Mouse (Mus musculus) neural tube, embryonic 10.5 days (tissue): ENCODE results near the gene Rps11.
A peak's percentile ranks its signal among the peaks of the same experiment; 100 is the strongest.

ENCODE experiments used
- DNase-seq: peaks from one replicate; pipeline ENCODE4 v3.0.0-alpha.2; 2017; ENCODE audit warnings: low spot score; ENCODE audit errors: extremely low spot score

Rps11 gene

GRCm38 (mm10) chr7:45088597-45088996 is 35.6 kb downstream of the Rps11 start:
- no peak for DNase-seq

DNA sequence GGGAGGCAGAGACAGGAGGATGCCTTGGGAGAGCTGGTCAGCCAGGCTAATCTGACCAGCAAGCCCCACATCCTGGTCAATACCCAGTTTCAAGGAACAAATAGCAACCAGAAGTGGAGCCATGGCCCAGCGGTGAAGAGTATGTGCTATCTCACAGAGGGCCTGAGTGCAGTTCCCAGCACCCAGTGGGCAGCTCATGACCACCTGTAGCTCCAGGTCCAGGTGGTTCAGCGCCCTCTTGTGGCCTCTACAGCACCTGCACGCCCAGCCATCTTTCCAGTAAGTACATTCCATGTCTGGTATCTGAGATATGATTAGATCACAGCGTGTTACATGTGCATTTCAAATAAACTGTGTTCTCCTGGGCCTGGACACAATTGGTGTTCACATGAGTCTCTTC is 38.2 kb downstream of the Rps11 start:
- no peak for DNase-seq

GRCm38 (mm10) chr7:45083300-45083890 is 40.8 kb downstream of the Rps11 start:
- DNase-seq = no peak

- DNase-seq = no peak
These were observed 41.6 kb downstream of the Rps11 start for GRCm38 (mm10) chr7:45082401-45083299.

DNA sequence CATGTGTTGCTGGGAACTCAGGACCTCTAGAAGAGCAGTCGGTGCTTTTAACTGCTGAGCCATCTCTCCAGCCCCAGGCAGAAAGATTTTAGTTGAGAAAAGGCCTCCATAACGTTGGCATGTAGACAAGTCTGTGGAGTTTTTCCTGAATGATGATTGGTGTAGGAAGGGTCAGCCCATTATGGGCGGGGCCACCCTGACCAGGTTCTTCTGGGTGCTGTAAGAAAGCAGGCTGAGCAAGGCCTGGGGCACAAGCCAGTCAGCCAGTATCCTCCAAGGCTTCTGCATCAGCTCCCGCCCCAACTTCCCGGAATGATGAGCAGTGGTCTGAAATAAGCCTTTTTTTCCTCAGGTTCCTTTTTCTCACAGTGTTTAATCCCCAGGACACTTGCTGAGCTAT is 43.2 kb downstream of the Rps11 start:
- no peak for DNase-seq

GRCm38 (mm10) chr7:45079856-45080255 is 44.4 kb downstream of the Rps11 start:
- peak; percentile 95 for DNase-seq

GRCm38 (mm10) chr7:45078513-45078912 is 45.7 kb downstream of the Rps11 start:
- DNase-seq = peak; percentile 75

DNA sequence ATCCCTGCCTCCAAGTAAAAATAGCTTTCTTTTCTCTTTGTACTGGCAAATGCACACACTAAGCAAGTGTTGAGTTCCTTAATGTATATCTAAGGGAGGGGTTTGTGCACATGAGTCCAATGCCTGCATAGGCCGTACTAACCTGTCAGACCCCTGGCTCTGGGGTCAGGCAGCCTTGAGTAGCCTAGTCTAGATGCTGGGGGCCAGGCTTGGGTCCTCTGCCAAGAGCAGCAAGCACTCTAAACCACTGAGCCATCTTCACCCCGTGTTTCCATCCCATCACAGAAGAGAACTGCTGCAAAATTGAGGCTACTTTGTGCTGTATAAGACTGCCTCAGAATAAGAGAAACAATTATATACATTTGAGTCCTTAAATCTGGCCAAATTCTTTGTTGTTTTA is 46.4 kb downstream of the Rps11 start:
- DNase-seq = no peak

DNA sequence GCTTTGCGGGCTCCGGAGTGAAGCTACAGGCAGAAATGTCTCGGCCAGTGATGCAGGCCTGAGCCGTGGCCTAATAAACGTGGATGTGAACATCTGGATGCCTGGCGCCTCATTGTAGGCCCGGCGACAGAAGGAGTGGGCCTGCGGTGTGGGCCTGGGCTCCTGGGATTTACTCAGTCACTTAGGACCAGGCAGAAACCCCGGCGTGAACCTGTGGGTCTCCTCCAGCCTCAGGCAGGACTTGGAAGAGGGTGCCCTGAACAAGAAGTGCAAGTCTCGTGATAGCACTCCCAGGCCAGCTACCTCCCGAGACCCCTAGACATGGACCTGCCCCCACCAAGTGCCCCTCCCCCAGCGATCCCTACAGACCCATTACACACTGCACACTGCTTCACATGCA is 46.9 kb downstream of the Rps11 start:
- no peak for DNase-seq

- DNase-seq = no peak
These were observed 47.7 kb downstream of the Rps11 start for GRCm38 (mm10) chr7:45076501-45076900.

GRCm38 (mm10) chr7:45075405-45075804 is 48.8 kb downstream of the Rps11 start:
- no peak for DNase-seq

DNA sequence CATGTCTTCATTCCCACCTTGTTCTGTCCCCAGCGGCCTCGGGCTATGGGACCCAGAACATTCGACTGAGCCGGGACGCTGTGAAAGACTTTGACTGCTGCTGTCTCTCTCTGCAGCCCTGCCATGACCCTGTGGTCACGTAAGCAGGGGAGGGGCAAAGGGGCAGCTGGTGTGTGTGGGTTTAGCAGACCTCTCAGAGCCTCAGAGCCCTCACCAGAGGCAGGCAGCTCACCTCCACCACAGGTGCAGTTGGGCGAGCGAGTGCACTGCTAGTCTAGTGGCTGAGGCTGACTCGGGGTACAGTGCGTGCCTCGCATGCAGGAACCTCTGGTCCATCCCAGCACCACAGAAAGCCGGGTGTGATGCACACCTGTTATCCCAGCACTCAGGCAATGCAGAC is 50.3 kb downstream of the Rps11 start:
- DNase-seq = no peak

- no peak for DNase-seq
These were observed 51.0 kb downstream of the Rps11 start for GRCm38 (mm10) chr7:45073171-45073707.
